Mouse (Mus musculus) kidney, adult 2 months (tissue): ENCODE data around the gene Gm45753.

ENCODE experiments used
- CTCF ChIP-seq: fragments of 200-500 bp; conservative IDR thresholded peaks from 2 replicates; pipeline ENCODE4 v1.5.1; 2011; ENCODE audit warnings: low read depth, mild to moderate bottlenecking, control low read depth, low read length, moderate library complexity, mixed read lengths; ENCODE audit not compliant: insufficient read depth, insufficient read length
- POLR2A ChIP-seq: fragments of 200-500 bp; IDR thresholded peaks from one replicate; pipeline ENCODE4 v1.6.1; 2011; ENCODE audit warnings: low read depth, low read length, control low read depth

- TF ChIP-seq POLR2A (no peak), CTCF (no peak)
Observed at GRCm38 (mm10) chr8:45304354-45304753, 3.9 kb downstream of the Gm45753 start.
